Mouse (Mus musculus): ENCODE results near the gene Gstp2.
A peak's percentile ranks its signal among the peaks of the same experiment; 100 is the strongest.

- TF ChIP-seq CTCF (IDR thresholded peaks at IDR 0.05; ENCODE audit: control insufficient read depth, insufficient read depth, low read length), result peak; percentile 83
- no peak for TF ChIP-seq POLR2A (IDR thresholded peaks at IDR 0.05; ENCODE audit: borderline replicate concordance, control insufficient read depth, low read depth, low read length)
Observed at GRCm38 (mm10) chr19:4047859-4048258, 2.0 kb upstream of the Gstp2 start.
